Mouse (Mus musculus) neutrophil, adult 5-6 weeks (primary cell): ENCODE measurements around the gene Slc39a13. TPM values are rescaled to one million over a fixed set of nuclear protein-coding genes. Genes with fewer than 3 reads are reported as not detected.
"Not testable (repeated sequence)": the region's sequence is repeated elsewhere in the genome, so short reads cannot be mapped to it uniquely, and the experiment has no call there.

ENCODE experiments used
- ATAC-seq: fragments of 151-379, 151-347 bp; 2 replicates; pipeline ENCODE4 v1.8.0; 2017; ENCODE audit warnings: mild to moderate bottlenecking, moderate TSS enrichment; ENCODE audit not compliant: insufficient number of reproducible peaks, poor library complexity, low FRiP score, severe bottlenecking; ENCODE audit errors: extremely low read depth
- total RNA-seq: library from RNA; stranded (forward); fragments of 200-1000 nt; gene quantifications from 2 replicates; pipeline ENCODE4 v1.2.3, GENCODE M21; 2017

Slc39a13 gene
- total RNA-seq, 1 experiment from 2014 or later: 17.0 TPM

- ATAC-seq: peak; percentile 55
Observed at GRCm38 (mm10) chr2:91042651-91043398, 27.4 kb downstream of the Slc39a13 start.

GRCm38 (mm10) chr2:91041786-91042185 lies 28.4 kb downstream of the Slc39a13 start:
- no peak for ATAC-seq

- ATAC-seq: no peak
Observed at GRCm38 (mm10) chr2:91035385-91035784, 34.8 kb downstream of the Slc39a13 start, which contains the start of gene Rapsn. Gene Rapsn, plus strand, starts transcription at chr2:91035620.

- ATAC-seq: no peak
Observed at GRCm38 (mm10) chr2:91033000-91033399, 37.2 kb downstream of the Slc39a13 start.

- no peak for ATAC-seq
Observed at GRCm38 (mm10) chr2:91031216-91031615, 39.0 kb downstream of the Slc39a13 start.

- ATAC-seq: no peak
Observed at GRCm38 (mm10) chr2:91027391-91028214, 42.6 kb downstream of the Slc39a13 start.

- no peak for ATAC-seq
Observed at GRCm38 (mm10) chr2:91026491-91026890, 43.7 kb downstream of the Slc39a13 start.

- no peak for ATAC-seq
Observed at GRCm38 (mm10) chr2:91025081-91025516, 45.1 kb downstream of the Slc39a13 start.

GRCm38 (mm10) chr2:91023956-91024355 lies 46.3 kb downstream of the Slc39a13 start:
- no peak for ATAC-seq

GRCm38 (mm10) chr2:91023131-91023530 lies 47.1 kb downstream of the Slc39a13 start:
- no peak for ATAC-seq

GRCm38 (mm10) chr2:91022266-91022665 lies 48.0 kb downstream of the Slc39a13 start:
- not testable (repeated sequence) for ATAC-seq

- no peak for ATAC-seq
Observed at GRCm38 (mm10) chr2:91019911-91020310, 50.3 kb downstream of the Slc39a13 start.

- ATAC-seq: no peak
Observed at GRCm38 (mm10) chr2:91018061-91018788, 52.0 kb downstream of the Slc39a13 start.

GRCm38 (mm10) chr2:91015386-91015785 lies 54.8 kb downstream of the Slc39a13 start:
- no peak for ATAC-seq

- 0 out of 2 replicates have a peak, but pooled peaks have one; percentile 44 for ATAC-seq
Observed at GRCm38 (mm10) chr2:91013881-91014280, 56.3 kb downstream of the Slc39a13 start.

Other genes starting within 250 kb of the Slc39a13 start
- 91.6 and 92.8 TPM in 2 replicates for gene Mtch2, start 223.3 kb downstream of the Slc39a13 start, total RNA-seq
- not detected in 2 replicates for gene C1qtnf4, start 184.6 kb downstream of the Slc39a13 start, total RNA-seq
- 16.3 and 16.5 TPM in 2 replicates for gene Kbtbd4, start 165.7 kb downstream of the Slc39a13 start, total RNA-seq
- gene Ndufs3, start 165.6 kb downstream of the Slc39a13 start, total RNA-seq: 66.7 and 76.9 TPM in 2 replicates
- gene Celf1, start 130.0 kb downstream of the Slc39a13 start, total RNA-seq: 41.1 and 53.0 TPM in 2 replicates
- gene Rapsn, start 34.8 kb downstream of the Slc39a13 start, total RNA-seq: 0.47 TPM in 1 of 2 replicates, not detected in the other
- 132 and 144 TPM in 2 replicates for gene Psmc3, start 16.4 kb downstream of the Slc39a13 start, total RNA-seq
- 388 and 389 TPM in 2 replicates for gene Spi1, start 12.0 kb upstream of the Slc39a13 start, total RNA-seq
- gene Mybpc3, start 47.7 kb upstream of the Slc39a13 start, total RNA-seq: 1.3 and 2.1 TPM in 2 replicates
- gene Madd, start 113.4 kb upstream of the Slc39a13 start, total RNA-seq: 126 and 151 TPM in 2 replicates
- 0.58 and 0.74 TPM in 2 replicates for gene Nr1h3, start 132.4 kb upstream of the Slc39a13 start, total RNA-seq
- gene Acp2, start 132.5 kb upstream of the Slc39a13 start, total RNA-seq: 8.1 and 9.1 TPM in 2 replicates
- gene Ddb2, start 166.6 kb upstream of the Slc39a13 start, total RNA-seq: 42.1 and 44.1 TPM in 2 replicates
- gene Pacsin3, start 185.5 kb upstream of the Slc39a13 start, total RNA-seq: not detected in 2 replicates
- 46.5 and 48.3 TPM in 2 replicates for gene Arfgap2, start 194.6 kb upstream of the Slc39a13 start, total RNA-seq